Mouse (Mus musculus): Measurements from ENCODE around the gene B3galt1. TPM values are rescaled to one million over a fixed set of nuclear protein-coding genes. Genes with fewer than 3 reads are reported as not detected.

The B3galt1 gene
- polyA plus RNA-seq, 1 experiment from 2014 or later: 23.3 TPM

DNA sequence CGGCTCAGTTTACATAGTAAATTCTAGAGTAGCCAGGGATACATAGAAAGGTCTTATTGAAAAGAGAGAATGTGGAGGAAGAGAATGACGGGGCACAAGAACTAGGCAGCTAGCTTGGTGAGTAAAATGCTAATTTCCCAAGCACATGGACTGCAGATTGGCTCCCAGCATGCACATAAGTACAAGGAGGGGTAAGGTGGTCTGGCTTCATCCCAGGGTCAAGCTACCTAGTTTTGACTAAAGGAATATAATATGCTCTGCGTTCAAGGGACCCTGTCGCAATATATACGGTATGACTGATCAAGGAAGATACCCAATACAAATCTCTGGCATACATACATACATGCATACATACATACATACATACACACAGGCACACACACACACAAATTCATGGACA is 594.1 kb downstream of the B3galt1 start:
- no peak overlapping the region for H3K4me3 ChIP-seq (ENCODE audit: low read depth, low read length)
- no peak overlapping the region for H3K4me2 ChIP-seq (replicated peaks; ENCODE audit: low read depth, low read length)
- no peaks in the 10 kb centered on the region for H3K27me3 ChIP-seq (ENCODE audit: control insufficient read depth, insufficient read depth, low read length)
- ATAC-seq (ENCODE audit: low FRiP score) (no peak), DNase-seq (ENCODE audit: low spot score) (no peak)
- H3K36me3 ChIP-seq (ENCODE audit: control insufficient read depth, insufficient read depth, low read length): no peaks in the 10 kb centered on the region
- no peak overlapping the region for H3K9ac ChIP-seq (ENCODE audit: low read depth, low read length)
- H3K9me3 ChIP-seq (ENCODE audit: control insufficient read depth, low read length): no peaks in the 10 kb centered on the region
- no peaks in the 10 kb centered on the region for H3K4me1 ChIP-seq (replicated peaks; ENCODE audit: control insufficient read depth, insufficient read depth, low read length)
- H3K27ac ChIP-seq (ENCODE audit: low read depth, low read length): no peak overlapping the region
- WGBS: 89% methylated on average over 5 of the region's 5 CpGs

GRCm38 (mm10) chr2:68160566-68160965 is 594.9 kb downstream of the B3galt1 start:
- Histone ChIP-seq H3K36me3 (ENCODE audit: control insufficient read depth, insufficient read depth, low read length) (no peaks in the 10 kb centered on the region), H3K4me2 (replicated peaks; ENCODE audit: low read depth, low read length) (no peak overlapping the region), H3K4me3 (ENCODE audit: low read depth, low read length) (no peak overlapping the region), H3K9ac (ENCODE audit: low read depth, low read length) (no peak overlapping the region), H3K9me3 (ENCODE audit: control insufficient read depth, low read length) (no peaks in the 10 kb centered on the region), H3K4me1 (replicated peaks; ENCODE audit: control insufficient read depth, insufficient read depth, low read length) (no peaks in the 10 kb centered on the region), H3K27ac (ENCODE audit: low read depth, low read length) (no peak overlapping the region), H3K27me3 (ENCODE audit: control insufficient read depth, insufficient read depth, low read length) (no peaks in the 10 kb centered on the region)
- WGBS: 93% methylated on average over 2 of the region's 2 CpGs
- no peak for DNase-seq (ENCODE audit: low spot score)
- no peak for ATAC-seq (ENCODE audit: low FRiP score)

DNA sequence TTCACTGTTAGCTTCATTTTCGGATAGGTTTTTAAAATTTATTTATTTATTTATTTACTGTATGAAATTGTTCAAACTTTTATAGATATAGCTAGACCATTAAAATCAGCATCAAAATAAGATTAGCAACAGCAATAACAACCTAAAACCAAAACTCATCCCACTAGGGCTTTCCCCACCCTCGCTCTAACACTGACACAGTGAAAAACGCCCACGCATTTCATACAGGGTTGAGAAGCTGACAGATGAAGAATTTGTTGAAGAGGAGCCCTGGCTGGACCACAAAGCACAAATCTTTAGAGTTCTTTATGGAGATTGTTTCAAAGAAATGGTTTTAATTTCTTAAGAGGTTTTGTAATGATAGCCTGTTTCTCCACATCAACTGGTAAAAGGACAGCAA is 596.3 kb downstream of the B3galt1 start:
- no peaks in the 10 kb centered on the region for H3K36me3 ChIP-seq (ENCODE audit: control insufficient read depth, insufficient read depth, low read length)
- DNase-seq (ENCODE audit: low spot score): no peak
- no peak overlapping the region for H3K9ac ChIP-seq (ENCODE audit: low read depth, low read length)
- WGBS: 81% methylated on average over 4 of the region's 4 CpGs
- no peak overlapping the region for H3K4me2 ChIP-seq (replicated peaks; ENCODE audit: low read depth, low read length)
- ATAC-seq (ENCODE audit: low FRiP score): no peak
- no peak overlapping the region for H3K4me3 ChIP-seq (ENCODE audit: low read depth, low read length)
- H3K4me1 ChIP-seq (replicated peaks; ENCODE audit: control insufficient read depth, insufficient read depth, low read length): no peaks in the 10 kb centered on the region
- no peaks in the 10 kb centered on the region for H3K27me3 ChIP-seq (ENCODE audit: control insufficient read depth, insufficient read depth, low read length)
- H3K27ac ChIP-seq (ENCODE audit: low read depth, low read length): no peak overlapping the region
- no peaks in the 10 kb centered on the region for H3K9me3 ChIP-seq (ENCODE audit: control insufficient read depth, low read length)

- Histone ChIP-seq H3K36me3 (ENCODE audit: control insufficient read depth, insufficient read depth, low read length) (no peaks in the 10 kb centered on the region), H3K27me3 (ENCODE audit: control insufficient read depth, insufficient read depth, low read length) (no peaks in the 10 kb centered on the region), H3K4me3 (ENCODE audit: low read depth, low read length) (no peak overlapping the region), H3K9me3 (ENCODE audit: control insufficient read depth, low read length) (no peaks in the 10 kb centered on the region), H3K4me2 (replicated peaks; ENCODE audit: low read depth, low read length) (no peak overlapping the region), H3K27ac (ENCODE audit: low read depth, low read length) (no peak overlapping the region), H3K4me1 (replicated peaks; ENCODE audit: control insufficient read depth, insufficient read depth, low read length) (no peaks in the 10 kb centered on the region), H3K9ac (ENCODE audit: low read depth, low read length) (no peak overlapping the region)
- no peak for ATAC-seq (ENCODE audit: low FRiP score)
- no peak for DNase-seq (ENCODE audit: low spot score)
- 85% methylated on average over 10 of the region's 10 CpGs for WGBS
Observed at GRCm38 (mm10) chr2:68171306-68171705, 605.6 kb downstream of the B3galt1 start.

Other genes starting within 250 kb of the B3galt1 start
- not detected in 2 replicates for gene Gm21830, start 152.1 kb upstream of the B3galt1 start, polyA plus RNA-seq (2014; fragmentation: Nextera tagmentation; extraction: Ambion mirVana)
- gene Gm26727, start 132.7 kb upstream of the B3galt1 start, polyA plus RNA-seq (2014; fragmentation: Nextera tagmentation; extraction: Ambion mirVana): not detected in 2 replicates
- gene Xirp2, start 119.9 kb upstream of the B3galt1 start, polyA plus RNA-seq (2014; fragmentation: Nextera tagmentation; extraction: Ambion mirVana): not detected in 2 replicates